Comparison of ENCODE assay signal across 9 mouse cellular contexts in genomic region chr12:91305769-91306168, GRCm38 (mm10).
"Had no signal": no experiment of that assay in that cellular context is flagged by ENCODE, and none has a peak within 500 bp of the region (broad histone marks: within the 10 kb centered on the region; RNA-seq: fewer than 3 reads in every experiment).

No protein-coding gene starts in this region.

- H3K9me3 ChIP-seq: liver, embryonic 13.5 days; neural tube, embryonic 12.5 days had no signal

- H3K27ac ChIP-seq: left cerebral cortex, adult 2 months; liver, embryonic 13.5 days; neural tube, embryonic 12.5 days had no signal

- H3K4me1 ChIP-seq: neural tube, embryonic 12.5 days had no signal

- H3K36me3 ChIP-seq: liver, embryonic 13.5 days; neural tube, embryonic 12.5 days had no signal

- H3K4me3 ChIP-seq: left cerebral cortex, adult 2 months; liver, embryonic 13.5 days; neural tube, embryonic 12.5 days had no signal

- DNase-seq: kidney, adult 18-20 months; kidney, postnatal 14 days; liver; liver, embryonic 13.5 days; lung, adult 18-20 months; midbrain, embryonic 14.5 days; right cerebral cortex, postnatal 25 days had no signal

- H3K27me3 ChIP-seq: liver, embryonic 13.5 days; neural tube, embryonic 12.5 days had no signal

- H3K4me2 ChIP-seq: liver, embryonic 13.5 days; neural tube, embryonic 12.5 days had no signal

- H3K9ac ChIP-seq: liver, embryonic 13.5 days; neural tube, embryonic 12.5 days had no signal
